Mouse (Mus musculus): Measurements from ENCODE around the gene Tex14.

DNA sequence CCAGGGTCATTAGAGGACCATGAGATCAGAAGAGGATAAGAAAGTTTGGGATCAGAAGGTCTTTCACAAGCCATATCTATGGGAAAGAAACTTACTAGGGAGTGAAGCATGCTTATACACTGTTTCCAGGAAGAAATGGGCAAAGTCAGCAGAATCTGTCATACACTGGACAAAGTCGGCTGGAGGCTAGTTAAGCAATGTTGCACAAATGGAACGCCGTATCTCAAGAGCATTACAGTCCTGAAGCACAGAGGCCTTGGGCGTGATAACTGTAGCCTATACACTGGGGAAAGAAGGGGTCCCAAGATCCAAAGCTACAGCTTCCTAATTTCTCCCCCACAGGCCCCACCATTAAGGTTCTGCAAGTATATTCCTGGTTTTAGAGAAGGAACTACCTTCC, 51.1 kb downstream of the Tex14 start:
- TF ChIP-seq POLR2A (IDR thresholded peaks at IDR 0.05; ENCODE audit: borderline replicate concordance, extremely low read depth, insufficient read depth, insufficient read length, poor library complexity, severe bottlenecking), result no peak
- TF ChIP-seq CTCF (IDR thresholded peaks at IDR 0.05; ENCODE audit: borderline replicate concordance, extremely low read depth, insufficient read depth, insufficient read length), result no peak
